Mouse (Mus musculus): ENCODE measurements at regions not wholly inside any gene's neighbourhood (a gene's known extent, or its start where the extent isn't known, plus 50 kb on each side); places are given as distances from the start of the nearest gene placed in this dataset.

GRCm38 (mm10) chr4:153321085-153321484 is 161.5 kb downstream of the Ajap1 start:
- no peak for DNase-seq

DNA sequence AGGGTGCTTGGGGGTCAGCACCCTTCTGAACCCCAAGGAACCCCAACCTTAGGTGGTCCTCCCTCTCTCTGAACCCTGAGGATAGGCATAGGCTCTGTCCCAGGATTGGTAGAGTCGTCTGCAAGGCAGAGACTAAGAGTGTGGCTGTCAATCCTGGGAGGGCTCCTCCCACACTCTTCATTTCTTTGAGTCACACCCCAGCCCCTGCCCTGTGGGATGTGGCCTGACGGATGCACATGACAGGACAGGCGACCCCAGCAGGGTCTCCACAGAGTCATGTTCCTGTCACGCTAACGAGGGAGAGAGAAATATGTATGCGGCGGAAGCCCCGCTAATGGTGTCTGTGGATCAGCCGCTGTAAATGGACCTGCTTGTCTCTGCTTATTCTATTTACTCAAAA is 162.0 kb downstream of the Ajap1 start:
- no peak for DNase-seq

DNA sequence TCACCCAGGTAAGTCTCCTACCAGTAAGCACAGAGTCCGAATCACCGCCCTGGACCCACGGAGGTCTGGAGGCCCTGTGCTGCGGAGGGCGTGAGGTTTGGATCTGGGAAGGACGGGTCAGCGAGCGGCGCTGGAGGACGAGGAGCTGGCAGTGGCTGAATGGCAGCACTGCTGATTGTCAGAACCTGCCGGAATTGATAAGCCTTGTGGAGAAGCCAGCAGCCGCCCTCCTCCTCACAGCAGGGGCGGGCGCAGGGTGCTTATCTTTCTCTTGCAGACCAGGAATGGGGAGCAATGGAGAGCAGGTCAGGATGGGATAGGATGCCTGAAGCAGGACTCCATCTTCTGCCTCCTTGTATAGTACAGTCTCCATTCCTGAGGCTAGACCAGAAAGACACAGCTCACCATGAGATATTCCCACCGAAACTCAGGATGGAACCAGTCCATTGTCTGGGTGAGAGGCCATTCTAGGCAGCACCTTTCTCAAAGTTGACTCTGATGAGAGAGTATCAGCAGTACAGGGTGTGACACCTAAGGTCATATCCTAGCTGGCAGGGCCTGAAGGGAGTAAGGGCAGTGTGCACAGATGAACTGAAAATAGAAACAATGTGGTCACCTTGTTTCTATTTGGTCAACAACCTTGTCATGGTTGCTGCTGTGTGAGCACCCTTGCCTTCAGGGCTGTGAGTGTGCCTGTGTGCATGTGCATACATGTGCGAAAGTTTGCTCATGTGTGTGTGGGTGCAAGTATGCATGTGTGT is 165.5 kb downstream of the Ajap1 start:
- DNase-seq, result no peak

DNA sequence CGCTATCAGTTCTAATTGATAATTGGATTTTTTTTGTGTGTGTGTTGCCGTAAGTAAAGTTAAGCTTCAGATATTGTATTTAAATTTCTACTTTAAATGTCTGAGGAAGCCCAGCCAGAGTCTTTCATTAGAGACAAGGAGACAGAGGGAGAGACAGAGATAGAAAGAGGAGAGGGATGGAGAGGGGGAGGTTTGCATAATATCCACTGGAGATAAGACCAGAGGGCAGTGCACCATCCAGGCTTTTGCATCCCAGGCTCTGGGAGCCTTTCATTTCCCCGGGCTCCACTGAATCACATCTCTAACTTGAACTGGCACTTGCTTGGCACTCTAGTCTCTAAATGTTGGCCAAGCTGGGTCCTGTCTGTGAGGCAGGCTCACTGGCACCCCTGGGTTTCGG is 166.1 kb downstream of the Ajap1 start:
- no peak for DNase-seq

DNA sequence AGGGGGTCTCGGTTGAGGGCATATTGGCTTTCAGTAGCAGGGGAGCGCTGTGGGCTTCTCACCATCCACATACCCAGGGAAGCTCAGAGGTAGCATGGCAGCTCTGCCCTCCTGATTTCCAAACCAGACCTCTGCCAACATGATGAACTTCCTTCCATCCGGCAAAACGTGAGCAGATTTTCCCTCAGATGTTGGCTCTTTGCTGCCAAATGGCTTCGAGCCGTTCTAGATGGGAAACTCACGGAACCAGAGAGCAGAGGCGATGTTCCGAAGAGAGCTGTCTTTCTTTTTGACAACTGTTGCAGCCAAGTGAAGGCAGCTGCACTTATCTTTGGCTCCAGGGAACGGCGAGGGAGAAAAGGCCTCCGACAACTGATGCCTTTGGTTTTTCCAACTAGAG is 168.7 kb downstream of the Ajap1 start:
- DNase-seq, result no peak

DNA sequence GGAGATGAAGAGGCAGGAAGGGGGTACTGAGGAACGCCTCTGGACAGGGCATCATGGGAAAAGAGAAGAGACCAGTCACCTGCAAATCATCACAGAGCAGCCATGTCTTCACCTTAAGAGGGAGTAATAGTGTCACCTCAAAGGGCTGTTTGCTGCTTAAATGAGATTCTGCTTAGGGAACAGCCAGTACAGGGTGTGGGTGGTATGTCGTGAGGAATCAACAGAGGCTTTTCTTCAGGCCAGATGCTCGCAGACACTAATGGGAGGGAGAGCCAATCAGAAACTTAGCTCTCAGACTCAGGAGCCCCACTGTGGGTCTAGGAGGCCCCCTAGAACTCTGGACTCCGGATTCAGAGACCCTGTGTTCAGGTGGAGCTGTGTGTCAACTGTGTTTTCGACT is 171.0 kb downstream of the Ajap1 start:
- DNase-seq, result no peak

GRCm38 (mm10) chr4:153310641-153311040 is 172.0 kb downstream of the Ajap1 start:
- no peak for DNase-seq

GRCm38 (mm10) chr4:153303521-153303920 is 179.1 kb downstream of the Ajap1 start:
- DNase-seq, result no peak

- no peak for DNase-seq
These were observed 179.8 kb downstream of the Ajap1 start for GRCm38 (mm10) chr4:153302855-153303254.

DNA sequence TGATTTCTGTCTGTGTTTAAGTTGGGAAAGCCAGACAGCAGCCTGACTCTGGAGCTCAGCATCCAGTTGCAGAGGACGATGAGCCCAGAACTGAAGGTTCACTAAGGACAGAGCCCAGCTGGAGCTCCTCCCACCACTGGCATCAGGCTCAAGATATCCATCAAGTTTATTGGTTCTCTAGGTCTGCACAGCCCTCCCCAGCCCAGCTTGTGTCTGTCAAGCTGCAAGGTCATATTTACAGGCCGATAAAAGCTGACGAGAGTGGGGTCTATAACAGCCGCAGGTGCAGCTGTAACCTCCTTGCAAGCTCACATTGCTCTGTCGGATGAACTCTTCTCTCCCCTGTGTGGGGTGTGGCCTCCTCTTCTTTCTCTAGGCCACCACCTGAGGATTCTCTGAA is 184.3 kb downstream of the Ajap1 start:
- DNase-seq, result no peak

GRCm38 (mm10) chr4:153294828-153295227 is 187.8 kb downstream of the Ajap1 start:
- no peak for DNase-seq

- DNase-seq, result no peak
These were observed 189.5 kb downstream of the Ajap1 start for GRCm38 (mm10) chr4:153293137-153293536.

- no peak for DNase-seq
These were observed 194.2 kb downstream of the Ajap1 start for GRCm38 (mm10) chr4:153288362-153288761.

- DNase-seq, result no peak
These were observed 198.4 kb downstream of the Ajap1 start for GRCm38 (mm10) chr4:153284209-153284608.

GRCm38 (mm10) chr4:153276571-153276970 is 206.0 kb downstream of the Ajap1 start:
- DNase-seq, result no peak

- DNase-seq, result no peak
These were observed 211.2 kb downstream of the Ajap1 start for GRCm38 (mm10) chr4:153271376-153271775.

DNA sequence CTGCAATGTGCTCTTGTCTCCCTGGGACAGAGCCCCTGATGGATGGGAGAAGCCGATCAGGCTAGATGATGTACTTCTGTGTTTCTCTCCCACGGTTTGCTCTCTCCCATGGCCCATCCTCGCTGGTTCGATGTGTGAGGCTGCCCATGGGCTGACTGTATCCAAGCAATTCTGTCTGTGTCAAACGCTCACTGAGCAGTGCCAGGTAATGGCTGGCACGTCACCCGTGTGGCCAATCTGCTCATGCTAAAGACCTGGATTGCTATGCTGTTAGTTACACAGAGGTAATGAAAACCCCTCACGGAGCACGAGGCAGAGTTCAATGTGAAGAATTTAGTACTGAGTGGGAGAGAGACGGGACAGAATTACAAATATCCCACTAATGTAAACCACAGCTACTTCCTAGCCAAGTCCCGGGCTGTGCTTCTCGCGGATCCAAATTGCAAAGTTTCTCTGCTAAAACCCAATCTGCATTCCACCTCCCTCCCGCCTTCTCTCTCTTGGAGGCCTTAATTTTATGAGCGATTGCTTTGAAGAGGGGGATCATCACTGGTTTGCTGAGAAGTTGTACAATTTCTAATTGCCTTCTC is 219.3 kb downstream of the Ajap1 start:
- DNase-seq, result no peak

DNA sequence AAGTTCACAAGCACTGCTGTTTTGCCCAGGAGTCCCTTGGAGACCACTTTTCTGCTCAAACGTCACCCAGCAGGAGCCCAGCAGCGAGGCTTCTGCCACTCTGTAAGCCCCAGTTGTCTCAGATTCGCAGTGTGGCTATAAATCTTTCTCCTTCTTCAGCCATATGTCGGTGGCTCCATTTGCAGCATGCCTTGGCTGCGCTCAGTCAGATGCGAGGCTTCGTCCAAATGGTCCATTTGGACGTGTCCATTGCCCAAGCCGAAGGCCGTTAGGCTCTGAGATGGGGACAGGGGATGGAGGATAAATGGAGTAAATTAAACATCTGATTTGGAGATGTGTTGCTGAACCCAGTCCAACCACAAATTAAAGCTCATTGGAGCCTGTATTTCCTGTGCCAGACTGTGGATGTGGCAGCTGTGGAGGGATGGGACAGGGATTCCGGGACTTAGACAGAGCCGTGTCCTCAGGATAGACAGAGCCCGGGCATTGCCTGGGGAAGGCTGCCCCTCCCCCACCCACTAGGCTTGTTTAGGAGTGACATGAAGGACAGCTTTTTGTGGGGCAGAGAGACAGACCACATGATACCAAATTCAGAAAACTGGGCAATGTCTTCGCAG is 221.6 kb downstream of the Ajap1 start:
- DNase-seq, result no peak

GRCm38 (mm10) chr4:153251943-153252342 is 230.7 kb downstream of the Ajap1 start:
- no peak for DNase-seq

DNA sequence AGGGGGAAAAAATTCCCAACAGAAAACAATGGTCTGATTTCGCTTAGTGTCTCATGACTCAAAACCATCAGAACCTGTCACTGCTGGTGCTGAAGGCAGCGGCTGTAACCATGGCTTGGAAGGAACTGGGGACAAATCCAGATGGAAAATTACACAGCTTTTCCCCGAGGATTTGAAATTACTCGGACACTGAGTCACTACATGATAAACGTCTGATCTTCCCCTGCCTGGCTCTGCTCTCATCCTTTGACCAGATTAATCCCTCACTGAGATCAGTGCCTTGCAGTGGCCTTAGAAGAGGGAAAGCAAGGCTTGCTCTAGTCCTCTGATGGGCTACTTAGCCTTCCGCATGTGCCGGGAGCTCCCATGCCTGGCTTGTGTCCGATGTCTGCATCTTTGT is 231.3 kb downstream of the Ajap1 start:
- no peak for DNase-seq

- no peak for DNase-seq
These were observed 245.9 kb downstream of the Ajap1 start for GRCm38 (mm10) chr4:153236680-153237079.

DNA sequence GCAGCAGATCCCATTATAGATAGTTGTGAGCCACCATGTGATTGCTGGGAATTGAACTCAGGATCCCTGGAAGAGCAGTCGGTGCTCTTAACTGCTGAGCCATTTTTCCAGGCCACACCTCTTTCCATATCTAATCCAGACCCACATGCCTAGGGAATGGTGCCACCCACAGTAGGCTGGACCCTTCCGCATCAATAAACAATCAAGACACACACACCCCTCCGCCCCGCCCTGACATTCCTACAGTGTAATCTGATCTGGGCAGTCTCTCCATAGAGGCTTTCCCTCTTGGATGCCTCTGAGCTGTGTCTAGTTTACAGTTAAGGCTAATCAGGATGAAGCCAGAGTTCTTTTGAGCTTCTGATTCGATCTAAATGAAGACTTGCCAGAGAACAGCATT is 248.8 kb downstream of the Ajap1 start:
- DNase-seq, result no peak

- no peak for DNase-seq
These were observed 253.4 kb downstream of the Ajap1 start for GRCm38 (mm10) chr4:153229221-153229620.

DNA sequence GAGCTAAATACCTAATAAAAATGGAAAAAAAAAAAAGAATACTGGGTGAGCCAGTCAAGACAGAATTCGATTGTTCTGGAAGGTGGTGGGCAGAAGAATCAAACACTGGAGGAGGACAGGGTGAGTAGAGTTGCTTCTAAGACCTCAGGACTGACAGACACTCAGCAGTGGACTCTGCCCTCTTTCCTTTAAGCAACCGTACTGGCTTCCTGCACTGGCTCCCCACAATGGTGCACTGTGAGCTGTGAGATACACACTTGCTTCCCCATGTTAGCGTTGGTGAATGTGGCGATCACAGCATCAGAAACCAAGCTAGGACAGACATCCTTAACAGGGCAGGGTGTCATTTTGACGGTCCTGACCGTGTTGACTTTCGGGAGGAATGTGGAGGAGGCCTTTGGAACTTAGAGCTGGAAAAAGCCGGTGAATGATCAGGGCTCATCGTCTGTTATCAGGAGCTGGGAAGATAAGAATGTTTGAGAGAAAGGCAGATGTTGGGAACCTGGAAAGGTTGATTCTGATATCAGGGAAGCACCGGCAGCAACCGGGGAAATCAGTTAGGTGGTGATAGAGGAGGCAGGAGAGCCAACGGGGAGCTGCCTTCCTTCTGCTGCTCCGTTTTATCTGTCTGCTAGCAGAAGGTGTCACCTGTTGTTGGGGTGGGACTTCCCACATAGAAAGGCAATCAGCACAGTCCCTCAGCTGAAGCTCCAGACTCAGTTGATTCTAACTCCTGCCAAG is 254.8 kb downstream of the Ajap1 start:
- no peak for DNase-seq
